Mouse (Mus musculus): ENCODE measurements around the gene Atxn1l. TPM values are rescaled to one million over a fixed set of nuclear protein-coding genes. Genes with fewer than 3 reads are reported as not detected.
A peak's percentile ranks its signal among the peaks of the same experiment; 100 is the strongest.

The Atxn1l gene
- 4.9 TPM in 2 replicates for polyA plus RNA-seq (2015; fragmentation: Nextera tagmentation; extraction: Ambion mirVana)

DNA sequence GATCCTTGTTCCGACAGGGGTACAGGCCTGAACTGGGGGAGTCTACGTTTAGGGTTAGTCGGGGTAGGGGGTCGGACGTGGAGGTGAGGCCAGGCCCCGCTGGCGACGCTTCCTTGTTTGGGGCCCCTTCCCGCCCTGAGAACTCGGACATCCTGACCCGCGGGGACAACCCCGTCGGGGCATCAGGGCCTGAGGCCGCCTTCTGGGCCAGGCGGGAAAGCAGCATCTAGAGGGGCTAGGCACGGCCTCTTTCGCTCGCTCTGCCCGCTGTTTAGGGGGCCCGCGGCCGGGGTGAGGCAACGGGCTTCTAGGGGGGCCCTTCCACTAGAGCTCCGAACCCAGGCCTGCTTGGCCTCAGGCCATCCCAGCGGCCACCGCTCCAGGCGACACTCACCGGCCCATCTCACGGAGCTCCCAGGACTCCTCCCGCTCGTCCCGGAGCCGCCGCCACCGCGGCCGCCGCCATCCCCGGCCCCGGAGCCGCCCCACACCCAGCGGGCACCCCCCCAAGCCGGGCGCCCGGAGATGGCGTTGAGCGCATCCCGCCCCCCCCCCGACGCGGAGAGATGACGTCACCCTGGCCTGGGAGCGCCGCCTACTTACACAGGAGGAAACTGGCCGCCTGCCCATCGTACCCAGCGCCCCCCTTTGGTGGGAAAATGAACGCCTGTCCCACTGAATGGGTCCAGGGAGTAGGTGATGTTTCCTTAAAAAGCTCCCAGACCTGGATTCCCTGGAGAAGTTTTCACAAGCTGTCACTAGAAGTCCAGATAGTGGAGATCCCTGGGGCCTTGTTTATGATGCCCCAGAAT lies at the start of gene Atxn1l:
Gene Atxn1l, minus strand, starts transcription at position 503 of the 812 bp plus-strand sequence.
- peak; percentile 85 for ATAC-seq (replicated peaks; ENCODE audit: extremely low read depth, insufficient read depth, low FRiP score)
- peak within 1 kb of the TSS; percentile 99 for H3K9ac ChIP-seq (ENCODE audit: low read length)
- 0% methylated on average over 54 of the region's 59 CpGs for WGBS
- no peaks in the 10 kb centered on the region for H3K9me3 ChIP-seq (replicated peaks; ENCODE audit: control insufficient read depth, low read length)
- no peaks in the 10 kb centered on the region for H3K27me3 ChIP-seq (ENCODE audit: control insufficient read depth, insufficient read depth, low read length)
- H3K36me3 ChIP-seq (ENCODE audit: control insufficient read depth, insufficient read depth): peaks cover 14% of the 10 kb centered on the region
- peaks cover 9% of the 10 kb centered on the region for H3K4me1 ChIP-seq (ENCODE audit: control insufficient read depth, insufficient read depth, low read length)
- peak within 1 kb of the TSS; percentile 85 for H3K27ac ChIP-seq (ENCODE audit: low read length)
- peak within 1 kb of the TSS; percentile 85 for H3K4me2 ChIP-seq (ENCODE audit: low read depth, low read length)
- peak within 1 kb of the TSS; percentile 99 for H3K4me3 ChIP-seq (ENCODE audit: low read length)

GRCm38 (mm10) chr8:109780548-109780947 lies 43.0 kb upstream of the Atxn1l start:
- Histone ChIP-seq H3K9me3 (replicated peaks; ENCODE audit: control insufficient read depth, low read length) (no peaks in the 10 kb centered on the region), H3K4me3 (ENCODE audit: low read length) (no peak overlapping the region), H3K9ac (ENCODE audit: low read length) (no peak overlapping the region), H3K4me2 (ENCODE audit: low read depth, low read length) (peak overlapping the region; percentile 28; the same call in 1 of the 2 replicates), H3K36me3 (ENCODE audit: control insufficient read depth, insufficient read depth) (no peaks in the 10 kb centered on the region), H3K27ac (ENCODE audit: low read length) (no peak overlapping the region), H3K4me1 (ENCODE audit: control insufficient read depth, insufficient read depth, low read length) (peaks cover 14% of the 10 kb centered on the region), H3K27me3 (ENCODE audit: control insufficient read depth, insufficient read depth, low read length) (peaks cover 2% of the 10 kb centered on the region)
- no peak for ATAC-seq (replicated peaks; ENCODE audit: extremely low read depth, insufficient read depth, low FRiP score)
- WGBS: 36% methylated on average over 4 of the region's 4 CpGs

GRCm38 (mm10) chr8:109779431-109780228 lies 42.1 kb upstream of the Atxn1l start:
- WGBS: 16% methylated on average over 24 of the region's 24 CpGs

GRCm38 (mm10) chr8:109778993-109779421 lies 41.5 kb upstream of the Atxn1l start:
- Histone ChIP-seq H3K4me1 (ENCODE audit: control insufficient read depth, insufficient read depth, low read length) (peaks cover 14% of the 10 kb centered on the region), H3K4me2 (ENCODE audit: low read depth, low read length) (peak overlapping the region; percentile 90), H3K36me3 (ENCODE audit: control insufficient read depth, insufficient read depth) (no peaks in the 10 kb centered on the region), H3K27ac (ENCODE audit: low read length) (peak overlapping the region; percentile 98), H3K27me3 (ENCODE audit: control insufficient read depth, insufficient read depth, low read length) (peaks cover 5% of the 10 kb centered on the region), H3K4me3 (ENCODE audit: low read length) (peak overlapping the region; percentile 99), H3K9ac (ENCODE audit: low read length) (peak overlapping the region; percentile 98), H3K9me3 (replicated peaks; ENCODE audit: control insufficient read depth, low read length) (no peaks in the 10 kb centered on the region)
- peak; percentile 53; the same call in 1 of the 2 replicates for ATAC-seq (replicated peaks; ENCODE audit: extremely low read depth, insufficient read depth, low FRiP score)
- WGBS: under 1% methylated on average over 32 of the region's 32 CpGs

More at GRCm38 (mm10) chr8:109779431-109780228, 42.1 kb upstream of the Atxn1l start:
- Histone ChIP-seq H3K4me2 (ENCODE audit: low read depth, low read length) (peak overlapping the region; percentile 90), H3K27ac (ENCODE audit: low read length) (peak overlapping the region; percentile 98), H3K27me3 (ENCODE audit: control insufficient read depth, insufficient read depth, low read length) (peaks cover 5% of the 10 kb centered on the region), H3K36me3 (ENCODE audit: control insufficient read depth, insufficient read depth) (no peaks in the 10 kb centered on the region), H3K4me3 (ENCODE audit: low read length) (peak overlapping the region; percentile 99), H3K9me3 (replicated peaks; ENCODE audit: control insufficient read depth, low read length) (no peaks in the 10 kb centered on the region), H3K4me1 (ENCODE audit: control insufficient read depth, insufficient read depth, low read length) (peaks cover 14% of the 10 kb centered on the region), H3K9ac (ENCODE audit: low read length) (peak overlapping the region; percentile 98)
- ATAC-seq (replicated peaks; ENCODE audit: extremely low read depth, insufficient read depth, low FRiP score): no peak

GRCm38 (mm10) chr8:109778280-109778977 lies 40.9 kb upstream of the Atxn1l start, which contains the start of gene Ap1g1:
Gene Ap1g1, plus strand, starts transcription at chr8:109778554.
- Histone ChIP-seq H3K4me2 (ENCODE audit: low read depth, low read length) (peak within 1 kb of the TSS; percentile 90), H3K4me1 (ENCODE audit: control insufficient read depth, insufficient read depth, low read length) (peaks cover 12% of the 10 kb centered on the region), H3K9ac (ENCODE audit: low read length) (peak within 1 kb of the TSS; percentile 98), H3K4me3 (ENCODE audit: low read length) (peak within 1 kb of the TSS; percentile 99), H3K27me3 (ENCODE audit: control insufficient read depth, insufficient read depth, low read length) (peaks cover 5% of the 10 kb centered on the region), H3K27ac (ENCODE audit: low read length) (peak within 1 kb of the TSS; percentile 98), H3K36me3 (ENCODE audit: control insufficient read depth, insufficient read depth) (no peaks in the 10 kb centered on the region), H3K9me3 (replicated peaks; ENCODE audit: control insufficient read depth, low read length) (no peaks in the 10 kb centered on the region)
- ATAC-seq (replicated peaks; ENCODE audit: extremely low read depth, insufficient read depth, low FRiP score): peak; percentile 98
- under 1% methylated on average over 63 of the region's 64 CpGs for WGBS

- peak overlapping the region; percentile 60 for H3K9ac ChIP-seq (ENCODE audit: low read length)
- peaks cover 12% of the 10 kb centered on the region for H3K4me1 ChIP-seq (ENCODE audit: control insufficient read depth, insufficient read depth, low read length)
- H3K27ac ChIP-seq (ENCODE audit: low read length): no peak overlapping the region
- peak overlapping the region; percentile 90 for H3K4me2 ChIP-seq (ENCODE audit: low read depth, low read length)
- H3K4me3 ChIP-seq (ENCODE audit: low read length): peak overlapping the region; percentile 99
- no peaks in the 10 kb centered on the region for H3K9me3 ChIP-seq (replicated peaks; ENCODE audit: control insufficient read depth, low read length)
- H3K36me3 ChIP-seq (ENCODE audit: control insufficient read depth, insufficient read depth): no peaks in the 10 kb centered on the region
- peaks cover 5% of the 10 kb centered on the region for H3K27me3 ChIP-seq (ENCODE audit: control insufficient read depth, insufficient read depth, low read length)
- 25% methylated on average over 5 of the region's 5 CpGs for WGBS
- no peak for ATAC-seq (replicated peaks; ENCODE audit: extremely low read depth, insufficient read depth, low FRiP score)
Measured at GRCm38 (mm10) chr8:109777851-109778250, 40.3 kb upstream of the Atxn1l start.

DNA sequence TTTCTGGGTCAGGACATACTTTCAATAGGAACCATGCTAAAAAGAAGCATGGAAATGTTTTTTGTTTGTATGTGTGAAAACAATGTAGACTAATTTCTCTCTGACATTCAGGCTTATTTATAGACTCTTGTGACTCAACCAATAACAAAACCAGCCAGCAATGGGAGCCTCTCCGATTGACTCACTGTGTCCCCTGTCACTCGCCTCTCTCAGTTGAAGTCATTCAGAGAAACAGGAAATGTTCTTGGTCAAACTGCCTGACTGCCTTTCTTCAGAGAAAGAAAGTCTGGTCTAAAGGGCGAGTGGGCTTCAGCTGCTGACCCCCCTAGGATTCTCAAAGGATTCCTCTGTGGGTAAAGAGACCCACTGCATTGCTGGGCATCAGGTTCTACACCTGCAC lies 35.6 kb upstream of the Atxn1l start:
- H3K4me3 ChIP-seq (ENCODE audit: low read length): no peak overlapping the region
- no peaks in the 10 kb centered on the region for H3K36me3 ChIP-seq (ENCODE audit: control insufficient read depth, insufficient read depth)
- no peak for ATAC-seq (replicated peaks; ENCODE audit: extremely low read depth, insufficient read depth, low FRiP score)
- 32% methylated on average over 3 of the region's 3 CpGs for WGBS
- H3K27me3 ChIP-seq (ENCODE audit: control insufficient read depth, insufficient read depth, low read length): peaks cover 5% of the 10 kb centered on the region
- no peak overlapping the region for H3K4me2 ChIP-seq (ENCODE audit: low read depth, low read length)
- H3K27ac ChIP-seq (ENCODE audit: low read length): no peak overlapping the region
- no peaks in the 10 kb centered on the region for H3K9me3 ChIP-seq (replicated peaks; ENCODE audit: control insufficient read depth, low read length)
- H3K4me1 ChIP-seq (ENCODE audit: control insufficient read depth, insufficient read depth, low read length): no peaks in the 10 kb centered on the region
- H3K9ac ChIP-seq (ENCODE audit: low read length): no peak overlapping the region

- ATAC-seq (replicated peaks; ENCODE audit: extremely low read depth, insufficient read depth, low FRiP score): no peak
- H3K36me3 ChIP-seq (ENCODE audit: control insufficient read depth, insufficient read depth): no peaks in the 10 kb centered on the region
- H3K27ac ChIP-seq (ENCODE audit: low read length): no peak overlapping the region
- H3K4me3 ChIP-seq (ENCODE audit: low read length): no peak overlapping the region
- no peak overlapping the region for H3K9ac ChIP-seq (ENCODE audit: low read length)
- no peaks in the 10 kb centered on the region for H3K4me1 ChIP-seq (ENCODE audit: control insufficient read depth, insufficient read depth, low read length)
- H3K4me2 ChIP-seq (ENCODE audit: low read depth, low read length): no peak overlapping the region
- peaks cover 13% of the 10 kb centered on the region for H3K9me3 ChIP-seq (replicated peaks; ENCODE audit: control insufficient read depth, low read length)
- H3K27me3 ChIP-seq (ENCODE audit: control insufficient read depth, insufficient read depth, low read length): no peaks in the 10 kb centered on the region
- WGBS: 59% methylated on average over 7 of the region's 7 CpGs
Measured at GRCm38 (mm10) chr8:109766081-109766480, 28.5 kb upstream of the Atxn1l start.

Data from heart, embryonic 16.5 days (tissue).